Mouse (Mus musculus) myocyte (in vitro differentiated cells): ENCODE measurements at regions not wholly inside any gene's neighbourhood (a gene's known extent, or its start where the extent isn't known, plus 50 kb on each side); places are given as distances from the start of the nearest gene placed in this dataset.

ENCODE experiments used
- CEBPB ChIP-seq: IDR thresholded peaks from 2 replicates; pipeline ENCODE4 v1.6.1; 2011; ENCODE audit warnings: mild to moderate bottlenecking, moderate library complexity; ENCODE audit not compliant: poor library complexity, insufficient read depth, severe bottlenecking
- E2F4 ChIP-seq: IDR thresholded peaks from one replicate; pipeline ENCODE4 v1.6.1; 2011; ENCODE audit warnings: mild to moderate bottlenecking, control low read depth, moderate library complexity; ENCODE audit not compliant: insufficient read depth
- MAX ChIP-seq: IDR thresholded peaks from one replicate; pipeline ENCODE4 v1.6.1; 2011; ENCODE audit warnings: low read depth, mild to moderate bottlenecking, control low read depth
- MYOD1 ChIP-seq, 3 experiments: IDR thresholded peaks; one replicate each; pipeline ENCODE4 v1.6.1; 2011; ENCODE audit warnings: control low read depth in 2 of 3, low read depth in 2 of 3, mild to moderate bottlenecking in 2 of 3, moderate library complexity in 1 of 3; ENCODE audit not compliant: insufficient read length in 2 of 3, control insufficient read depth in 1 of 3
- MYOG ChIP-seq, 3 experiments: IDR thresholded peaks; one replicate each; pipeline ENCODE4 v1.6.1; 2011; ENCODE audit warnings: control low read depth in 2 of 3, low read depth in 2 of 3, mild to moderate bottlenecking in 2 of 3; ENCODE audit not compliant: insufficient read length in 2 of 3, control insufficient read depth in 1 of 3, insufficient read depth in 1 of 3
- POLR2A ChIP-seq: IDR thresholded peaks from one replicate; pipeline ENCODE4 v1.6.1; 2011; ENCODE audit warnings: low read depth, mild to moderate bottlenecking, control low read depth, moderate library complexity; ENCODE audit not compliant: insufficient read length
- POLR2AphosphoS2 ChIP-seq: IDR thresholded peaks from one replicate; pipeline ENCODE4 v1.6.1; 2011; ENCODE audit warnings: low read depth, control low read depth; ENCODE audit not compliant: insufficient read length
- SRF ChIP-seq: IDR thresholded peaks from one replicate; pipeline ENCODE4 v1.6.1; 2011; ENCODE audit warnings: low read depth; ENCODE audit not compliant: control insufficient read depth, insufficient read length
- TCF12 ChIP-seq: IDR thresholded peaks from one replicate; pipeline ENCODE4 v1.6.1; 2011; ENCODE audit warnings: mild to moderate bottlenecking, control low read depth; ENCODE audit not compliant: poor library complexity, insufficient read depth, severe bottlenecking
- TCF3 ChIP-seq: IDR thresholded peaks from one replicate; pipeline ENCODE4 v1.6.1; 2011; ENCODE audit warnings: low read depth, control low read depth; ENCODE audit not compliant: insufficient read length
- USF1 ChIP-seq: IDR thresholded peaks from one replicate; pipeline ENCODE4 v1.6.1; 2011; ENCODE audit warnings: low read depth, mild to moderate bottlenecking, control low read depth, moderate library complexity

GRCm38 (mm10) chr4:95319036-95319435, 238.3 kb upstream of the Fggy start:
- no peak for TF ChIP-seq E2F4
- no peak for TF ChIP-seq POLR2A
- TF ChIP-seq MAX, result no peak
- TF ChIP-seq MYOG (IDR thresholded peaks at IDR 0.05; ENCODE audit: control insufficient read depth in 1 of 3, insufficient read depth in 1 of 3, insufficient read length in 2 of 3, low read depth in 2 of 3), result no peak
- TF ChIP-seq TCF12, result no peak
- TF ChIP-seq TCF3, result no peak
- no peak for TF ChIP-seq MYOD1 (IDR thresholded peaks at IDR 0.05; ENCODE audit: control insufficient read depth in 1 of 3, insufficient read length in 2 of 3, low read depth in 2 of 3)
- no peak for TF ChIP-seq USF1
- no peak for TF ChIP-seq CEBPB
- TF ChIP-seq POLR2AphosphoS2, result no peak
- no peak for TF ChIP-seq SRF
